Mouse (Mus musculus) megakaryocyte, embryonic 14.5 days (primary cell): Measurements from ENCODE around the gene Fau.

ENCODE experiments used
- FLI1 ChIP-seq: IDR thresholded peaks from 2 replicates; pipeline ENCODE4 v1.6.1; 2012; ENCODE audit warnings: low read length, inconsistent platforms, mixed read lengths
- GATA1 ChIP-seq: IDR thresholded peaks from 3 replicates; pipeline ENCODE4 v1.6.1; 2012; ENCODE audit warnings: mixed read lengths, low read length, inconsistent platforms, borderline replicate concordance

GRCm38 (mm10) chr19:6076564-6077393 lies 19.1 kb downstream of the Fau start, which contains the start of gene Vps51:
- TF ChIP-seq GATA1, result no peak
- no peak for TF ChIP-seq FLI1
